Mouse (Mus musculus): Measurements from ENCODE around the gene Flt4. TPM values are rescaled to one million over a fixed set of nuclear protein-coding genes. Genes with fewer than 3 reads are reported as not detected.
"Not testable (repeated sequence)": the region's sequence is repeated elsewhere in the genome, so short reads cannot be mapped to it uniquely, and the experiment has no call there.

The Flt4 gene
- 4.3 and 5.4 TPM in 2 replicates for polyA plus RNA-seq (2016; fragmentation: Nextera tagmentation; extraction: Ambion mirVana)

- Histone ChIP-seq H3K4me1 (replicated peaks) (peaks cover 20% of the 10 kb centered on the region), H3K27me3 (ENCODE audit: insufficient read depth, poor library complexity, severe bottlenecking) (peaks cover 74% of the 10 kb centered on the region), H3K4me3 (peak within 1 kb of the TSS; percentile 57)
- not testable (repeated sequence) for H3K27ac ChIP-seq, H3K36me3 ChIP-seq, H3K9me3 ChIP-seq
- peak; percentile 49 for DNase-seq (ENCODE audit: low spot score)
- WGBS, result 5% methylated on average over 61 of the region's 61 CpGs
Measured at GRCm38 (mm10) chr11:49608938-49609867, at the start of gene Flt4. Gene Flt4, plus strand, starts transcription at chr11:49609263.

GRCm38 (mm10) chr11:49575054-49575453 is 34.0 kb upstream of the Flt4 start:
- not testable (repeated sequence) for H3K9me3 ChIP-seq; DNase-seq (ENCODE audit: low spot score); H3K27me3 ChIP-seq (ENCODE audit: insufficient read depth, poor library complexity, severe bottlenecking); H3K4me1 ChIP-seq (replicated peaks); H3K4me3 ChIP-seq; H3K36me3 ChIP-seq; H3K27ac ChIP-seq
- 36% methylated on average over 2 of the region's 2 CpGs for WGBS

- H3K36me3 ChIP-seq; H3K4me3 ChIP-seq; DNase-seq (ENCODE audit: low spot score); H3K9me3 ChIP-seq; H3K27ac ChIP-seq; H3K27me3 ChIP-seq (ENCODE audit: insufficient read depth, poor library complexity, severe bottlenecking); H3K4me1 ChIP-seq (replicated peaks): not testable (repeated sequence)
- 87% methylated on average over 8 of the region's 8 CpGs for WGBS
Measured at GRCm38 (mm10) chr11:49580452-49580851, 28.6 kb upstream of the Flt4 start.

- 91% methylated on average over 19 of the region's 19 CpGs for whole genome bisulfite sequencing
- H3K4me3 ChIP-seq, result no peak overlapping the region
- no peaks in the 10 kb centered on the region for H3K36me3 ChIP-seq
- no peaks in the 10 kb centered on the region for H3K27me3 ChIP-seq (ENCODE audit: insufficient read depth, poor library complexity, severe bottlenecking)
- H3K27ac ChIP-seq, result no peak overlapping the region
- DNase-seq (ENCODE audit: low spot score), result no peak
- no peaks in the 10 kb centered on the region for H3K9me3 ChIP-seq
- H3K4me1 ChIP-seq (replicated peaks), result no peaks in the 10 kb centered on the region
Measured at GRCm38 (mm10) chr11:49590213-49590612, 18.9 kb upstream of the Flt4 start.

- not testable (repeated sequence) for H3K9me3 ChIP-seq; H3K36me3 ChIP-seq; H3K4me1 ChIP-seq (replicated peaks); H3K27me3 ChIP-seq (ENCODE audit: insufficient read depth, poor library complexity, severe bottlenecking); H3K4me3 ChIP-seq; H3K27ac ChIP-seq; DNase-seq (ENCODE audit: low spot score)
- 78% methylated on average over 2 of the region's 2 CpGs for WGBS
Measured at GRCm38 (mm10) chr11:49597149-49597548, 11.9 kb upstream of the Flt4 start.

- Histone ChIP-seq H3K4me1 (replicated peaks) (peaks cover 15% of the 10 kb centered on the region), H3K27me3 (ENCODE audit: insufficient read depth, poor library complexity, severe bottlenecking) (peaks cover 65% of the 10 kb centered on the region)
- WGBS, result 80% methylated on average over 5 of the region's 5 CpGs
- not testable (repeated sequence) for H3K27ac ChIP-seq; H3K4me3 ChIP-seq; H3K9me3 ChIP-seq; H3K36me3 ChIP-seq; DNase-seq (ENCODE audit: low spot score)
Measured at GRCm38 (mm10) chr11:49608306-49608705, 757 bp upstream of the Flt4 start.

GRCm38 (mm10) chr11:49609868-49610824 is 1.1 kb downstream of the Flt4 start:
- peaks cover 83% of the 10 kb centered on the region for H3K27me3 ChIP-seq (ENCODE audit: insufficient read depth, poor library complexity, severe bottlenecking)
- H3K4me1 ChIP-seq (replicated peaks), result peaks cover 20% of the 10 kb centered on the region
- peak overlapping the region; percentile 57 for H3K4me3 ChIP-seq
- not testable (repeated sequence) for H3K9me3 ChIP-seq, H3K36me3 ChIP-seq, H3K27ac ChIP-seq
- DNase-seq (ENCODE audit: low spot score), result peak; percentile 25
- 2% methylated on average over 52 of the region's 52 CpGs for WGBS

- H3K9me3 ChIP-seq; H3K4me3 ChIP-seq; H3K27ac ChIP-seq; DNase-seq (ENCODE audit: low spot score); H3K36me3 ChIP-seq: not testable (repeated sequence)
- Histone ChIP-seq H3K27me3 (ENCODE audit: insufficient read depth, poor library complexity, severe bottlenecking) (peaks cover 86% of the 10 kb centered on the region), H3K4me1 (replicated peaks) (peaks cover 20% of the 10 kb centered on the region)
- 20% methylated on average over 3 of the region's 3 CpGs for WGBS
Measured at GRCm38 (mm10) chr11:49611349-49611748, 2.3 kb downstream of the Flt4 start.

GRCm38 (mm10) chr11:49612154-49612553 is 3.1 kb downstream of the Flt4 start:
- WGBS, result 61% methylated on average over 3 of the region's 3 CpGs
- Histone ChIP-seq H3K27ac (no peak overlapping the region), H3K4me3 (no peak overlapping the region), H3K9me3 (no peaks in the 10 kb centered on the region), H3K27me3 (ENCODE audit: insufficient read depth, poor library complexity, severe bottlenecking) (peaks cover 82% of the 10 kb centered on the region), H3K36me3 (no peaks in the 10 kb centered on the region), H3K4me1 (replicated peaks) (peaks cover 20% of the 10 kb centered on the region)
- DNase-seq (ENCODE audit: low spot score), result no peak

GRCm38 (mm10) chr11:49613349-49613748 is 4.3 kb downstream of the Flt4 start:
- H3K36me3 ChIP-seq, result no peaks in the 10 kb centered on the region
- H3K27me3 ChIP-seq (ENCODE audit: insufficient read depth, poor library complexity, severe bottlenecking), result peaks cover 72% of the 10 kb centered on the region
- no peak overlapping the region for H3K4me3 ChIP-seq
- WGBS, result 14% methylated on average over 10 of the region's 10 CpGs
- DNase-seq (ENCODE audit: low spot score), result no peak
- no peak overlapping the region for H3K27ac ChIP-seq
- no peaks in the 10 kb centered on the region for H3K9me3 ChIP-seq
- peaks cover 20% of the 10 kb centered on the region for H3K4me1 ChIP-seq (replicated peaks)

- Histone ChIP-seq H3K27ac (no peak overlapping the region), H3K4me1 (replicated peaks) (peaks cover 6% of the 10 kb centered on the region; the same call in 1 of the 2 replicates), H3K9me3 (no peaks in the 10 kb centered on the region), H3K36me3 (no peaks in the 10 kb centered on the region), H3K27me3 (ENCODE audit: insufficient read depth, poor library complexity, severe bottlenecking) (peaks cover 44% of the 10 kb centered on the region), H3K4me3 (no peak overlapping the region)
- no peak for DNase-seq (ENCODE audit: low spot score)
- 89% methylated on average over 10 of the region's 10 CpGs for WGBS
Measured at GRCm38 (mm10) chr11:49615856-49616725, 7.0 kb downstream of the Flt4 start.

GRCm38 (mm10) chr11:49618476-49618875 is 9.4 kb downstream of the Flt4 start:
- H3K4me1 ChIP-seq (replicated peaks), result peaks cover 3% of the 10 kb centered on the region; the same call in 1 of the 2 replicates
- DNase-seq (ENCODE audit: low spot score), result no peak
- 81% methylated on average over 8 of the region's 8 CpGs for WGBS
- peaks cover 26% of the 10 kb centered on the region for H3K27me3 ChIP-seq (ENCODE audit: insufficient read depth, poor library complexity, severe bottlenecking)
- no peak overlapping the region for H3K4me3 ChIP-seq
- no peak overlapping the region for H3K27ac ChIP-seq
- H3K9me3 ChIP-seq, result no peaks in the 10 kb centered on the region
- no peaks in the 10 kb centered on the region for H3K36me3 ChIP-seq

Data from hindbrain, embryonic 10.5 days (tissue).